Mouse (Mus musculus) kidney, postnatal 14 days (tissue): ENCODE results near the gene Dbf4.
A peak's percentile ranks its signal among the peaks of the same experiment; 100 is the strongest.

Experiments
- DNase-seq: peaks from one replicate; pipeline ENCODE4 v3.0.0; 2022; ENCODE audit warnings: mixed read lengths

Gene Dbf4

GRCm38 (mm10) chr5:8366771-8367613, 55.5 kb downstream of the Dbf4 start:
- DNase-seq: no peak

GRCm38 (mm10) chr5:8362361-8362760, 60.2 kb downstream of the Dbf4 start:
- DNase-seq: no peak

GRCm38 (mm10) chr5:8357677-8358076, 64.8 kb downstream of the Dbf4 start:
- DNase-seq: no peak

- peak; percentile 47 for DNase-seq
Measured at GRCm38 (mm10) chr5:8356885-8357651, 65.4 kb downstream of the Dbf4 start.

DNA sequence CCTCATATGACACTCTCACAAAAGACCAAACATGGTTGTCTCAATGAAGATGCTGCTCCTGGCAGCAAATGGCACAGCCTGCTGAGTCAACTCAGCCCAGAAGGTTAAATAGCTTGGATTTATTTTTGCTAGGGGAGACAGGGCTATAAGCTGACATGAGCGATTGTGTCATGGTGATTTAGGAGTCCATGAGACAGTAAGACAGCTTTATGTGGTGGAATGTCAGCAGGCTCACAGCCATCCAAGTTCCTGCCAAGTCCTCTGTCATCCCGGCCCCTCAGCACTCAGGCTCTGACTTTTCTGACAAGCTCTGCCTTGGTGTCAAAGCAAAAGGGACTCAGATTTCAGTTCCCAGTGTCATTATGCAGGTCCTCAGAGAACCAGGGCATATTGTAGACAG, 66.2 kb downstream of the Dbf4 start:
- peak; percentile 61 for DNase-seq

- peak; percentile 21 for DNase-seq
Measured at GRCm38 (mm10) chr5:8349557-8349956, 73.0 kb downstream of the Dbf4 start.
